In genomic region chr11:82080865-82081264, GRCm38 (mm10) we compare ENCODE assay signal across 28 mouse cellular contexts. TPM values are rescaled to one million over a fixed set of nuclear protein-coding genes. Genes with fewer than 3 reads are reported as not detected.
DNase-seq lines count a peak whose midpoint lies in the region; ATAC-seq and TF ChIP-seq lines count a peak whose summit lies in the region.
"Had no signal": no experiment of that assay in that cellular context is flagged by ENCODE, and none has a peak within 500 bp of the region (broad histone marks: within the 10 kb centered on the region; RNA-seq: fewer than 3 reads in every experiment).

No protein-coding gene starts in this region.

- H3K36me3 ChIP-seq in lung, postnatal 0 days (ENCODE audit: insufficient read depth, low read length) = no peaks in the 10 kb centered on the region
- H3K36me3 ChIP-seq in C2C12 (ENCODE audit: control insufficient read depth, insufficient read depth) = no peaks in the 10 kb centered on the region
- H3K36me3 ChIP-seq in intestine, embryonic 16.5 days (ENCODE audit: control insufficient read depth, insufficient read depth, low read length) = no peaks in the 10 kb centered on the region
- H3K36me3 ChIP-seq: embryonic facial prominence, embryonic 10.5 days; embryonic facial prominence, embryonic 12.5 days; forebrain, embryonic 15.5 days had no signal

- DNase-seq in heart, adult 9 months (ENCODE audit: low spot score in 2 of 2) = peak; percentile 38 to 46
- DNase-seq in heart, postnatal 36 days = no peak
- DNase-seq in lung, postnatal 36 days = peak; percentile 15
- DNase-seq in lung, postnatal 0 days (ENCODE audit: low spot score) = no peak
- no peak for DNase-seq in T-cell, adult 2 months (ENCODE audit: low spot score)
- DNase-seq: adrenal gland, adult 8-10 months; adrenal gland, postnatal 14 days; adrenal gland, postnatal 36 days; B cell, adult 2 months; cerebellum, adult 11-12 months; cerebellum, adult 2 months; cerebellum, adult 9-10 months; cerebellum, postnatal 10 days; cerebellum, postnatal 25 days; forebrain, postnatal 0 days had no signal

- WGBS in lung, postnatal 0 days = 59% methylated on average over 3 of the region's 3 CpGs
- 72% methylated on average over 3 of the region's 3 CpGs for WGBS in intestine, embryonic 16.5 days

- ATAC-seq in lung, postnatal 0 days = no peak
- ATAC-seq in intestine, embryonic 16.5 days = no peak
- ATAC-seq: activated CD4-positive, CD25-positive, alpha-beta regulatory T cell, adult 4 months; forebrain, embryonic 13.5 days; forebrain, embryonic 15.5 days; forebrain, postnatal 0 days had no signal

- no peak overlapping the region for H3K4me2 ChIP-seq in lung, postnatal 0 days (replicated peaks; ENCODE audit: low read depth, low read length)
- H3K4me2 ChIP-seq in intestine, embryonic 16.5 days (ENCODE audit: low read depth, low read length) = no peak overlapping the region
- H3K4me2 ChIP-seq: embryonic facial prominence, embryonic 12.5 days; forebrain, embryonic 13.5 days; forebrain, embryonic 15.5 days had no signal

- H3K9ac ChIP-seq in lung, postnatal 0 days (replicated peaks; ENCODE audit: low read depth) = no peak overlapping the region
- H3K9ac ChIP-seq in intestine, embryonic 16.5 days (ENCODE audit: low read depth, low read length) = no peak overlapping the region
- H3K9ac ChIP-seq: embryonic facial prominence, embryonic 12.5 days; forebrain, embryonic 13.5 days; forebrain, embryonic 15.5 days; forebrain, postnatal 0 days had no signal

- H3K79me3 ChIP-seq in C2C12 (ENCODE audit: low read depth) = no peaks in the 10 kb centered on the region

- H3K4me3 ChIP-seq in lung, postnatal 0 days (ENCODE audit: low read depth, low read length) = no peak overlapping the region
- no peak overlapping the region for H3K4me3 ChIP-seq in C2C12 (ENCODE audit: insufficient read depth, poor library complexity, severe bottlenecking)
- no peak overlapping the region for H3K4me3 ChIP-seq in intestine, embryonic 16.5 days (ENCODE audit: low read length)
- H3K4me3 ChIP-seq: embryonic facial prominence, embryonic 10.5 days; embryonic facial prominence, embryonic 12.5 days; forebrain, embryonic 13.5 days; forebrain, embryonic 15.5 days had no signal

- TF ChIP-seq EP300 in lung, postnatal 0 days (IDR thresholded peaks at IDR 0.05) = no peak

- no peaks in the 10 kb centered on the region for H3K9me3 ChIP-seq in lung, postnatal 0 days (ENCODE audit: low read length)
- H3K9me3 ChIP-seq in intestine, embryonic 16.5 days (ENCODE audit: control insufficient read depth, low read length) = no peaks in the 10 kb centered on the region
- H3K9me3 ChIP-seq: embryonic facial prominence, embryonic 10.5 days; embryonic facial prominence, embryonic 12.5 days; forebrain, embryonic 13.5 days; forebrain, embryonic 15.5 days had no signal

- intact Hi-C loops in heart, postnatal 36 days (cut with DNase I) = no loop called here

- H3K27me3 ChIP-seq in lung, postnatal 0 days (replicated peaks; ENCODE audit: insufficient read depth, low read length) = no peaks in the 10 kb centered on the region
- no peaks in the 10 kb centered on the region for H3K27me3 ChIP-seq in C2C12 (ENCODE audit: control insufficient read depth, insufficient read depth, insufficient read length)
- no peaks in the 10 kb centered on the region for H3K27me3 ChIP-seq in intestine, embryonic 16.5 days (replicated peaks; ENCODE audit: control insufficient read depth, insufficient read depth, low read length)
- H3K27me3 ChIP-seq: embryonic facial prominence, embryonic 12.5 days; forebrain, embryonic 13.5 days; forebrain, embryonic 15.5 days had no signal

- no peaks in the 10 kb centered on the region for H3K4me1 ChIP-seq in lung, postnatal 0 days (ENCODE audit: insufficient read depth, low read depth, low read length)
- H3K4me1 ChIP-seq in intestine, embryonic 16.5 days (ENCODE audit: control insufficient read depth, insufficient read depth, low read length) = no peaks in the 10 kb centered on the region
- H3K4me1 ChIP-seq: embryonic facial prominence, embryonic 10.5 days; embryonic facial prominence, embryonic 12.5 days; forebrain, embryonic 13.5 days; forebrain, embryonic 15.5 days had no signal

- no peaks in the 10 kb centered on the region for H3K79me2 ChIP-seq in C2C12 (ENCODE audit: control insufficient read depth, insufficient read depth)

- H3ac ChIP-seq in C2C12 (ENCODE audit: control insufficient read depth, insufficient read length, low read depth) = no peak overlapping the region

- no peak for TF ChIP-seq CTCF in lung, postnatal 0 days (IDR thresholded peaks at IDR 0.05)
- no peak for TF ChIP-seq CTCF in C2C12 (IDR thresholded peaks at IDR 0.05; ENCODE audit: control insufficient read depth, insufficient read depth, insufficient read length)

- no peak overlapping the region for H3K27ac ChIP-seq in lung, postnatal 0 days (ENCODE audit: low read length)
- no peak overlapping the region for H3K27ac ChIP-seq in intestine, embryonic 16.5 days (ENCODE audit: low read length)
- H3K27ac ChIP-seq: embryonic facial prominence, embryonic 10.5 days; embryonic facial prominence, embryonic 12.5 days; forebrain, embryonic 13.5 days; forebrain, embryonic 15.5 days had no signal

TF ChIP-seq in C2C12, 6 proteins besides CTCF, POLR2A, EP300 and RAD21:
- TF ChIP-seq CEBPB (IDR thresholded peaks at IDR 0.05; ENCODE audit: low read depth) (peak; percentile 88), FOSL1 (IDR thresholded peaks at IDR 0.05; ENCODE audit: insufficient read depth, low read length, poor library complexity, severe bottlenecking) (peak; percentile 18), USF1 (IDR thresholded peaks at IDR 0.05; ENCODE audit: low read depth) (no peak)
TF ChIP-seq in C2C12: peak in this region for 2.

RNA-seq across cellular contexts. Expression of gene Ccl12, which starts 20.8 kb away (rescaled TPM):
- total RNA-seq in heart, postnatal 36 days (2021) = 1 to 10 TPM in 1 of 2 experiments, not detected in 1; 1.3 TPM
- 12.9 and 23.0 TPM in 2 replicates for polyA plus RNA-seq in lung, postnatal 0 days (2015; fragmentation: Nextera tagmentation; extraction: Ambion mirVana)
- polyA plus RNA-seq in C2C12 (2012; fragmentation: generic; extraction: Trizol) = not detected
- polyA plus RNA-seq in intestine, embryonic 16.5 days (2015; fragmentation: Nextera tagmentation; extraction: Ambion mirVana) = 1.4 and 2.7 TPM in 2 replicates
- total RNA-seq: adrenal gland, adult 18-20 months; adrenal gland, postnatal 14 days; adrenal gland, postnatal 36 days; ES-E14; MEL had no signal
- polyA plus RNA-seq: activated CD4-positive, CD25-positive, alpha-beta regulatory T cell, adult 4 months had no signal

RNA-seq across cellular contexts. Expression of gene Ccl11, which starts 23.2 kb away (rescaled TPM):
- 1 to 10 TPM; 1.6 to 1.7 TPM for total RNA-seq in heart, postnatal 36 days (2021)
- polyA plus RNA-seq in lung, postnatal 0 days (2015; fragmentation: Nextera tagmentation; extraction: Ambion mirVana) = 26.6 and 31.3 TPM in 2 replicates
- 0.04 TPM for polyA plus RNA-seq in C2C12 (2012; fragmentation: generic; extraction: Trizol)
- polyA plus RNA-seq in intestine, embryonic 16.5 days (2015; fragmentation: Nextera tagmentation; extraction: Ambion mirVana) = 105 and 109 TPM in 2 replicates
- total RNA-seq: ES-E14; forebrain, postnatal 0 days; MEL had no signal
- polyA plus RNA-seq: activated CD4-positive, CD25-positive, alpha-beta regulatory T cell, adult 4 months; cortical plate, adult 2 months; embryonic facial prominence, embryonic 10.5 days; forebrain, embryonic 11.5 days; forebrain, embryonic 13.5 days; forebrain, embryonic 15.5 days had no signal

RNA-seq across cellular contexts. Expression of gene Ccl8, which starts 34.1 kb away (rescaled TPM):
- total RNA-seq in heart, postnatal 36 days (2021) = 1 to 10 TPM in 1 of 2 experiments, under 1 TPM in 1; 0.67 to 1.5 TPM
- polyA plus RNA-seq in lung, postnatal 0 days (2015; fragmentation: Nextera tagmentation; extraction: Ambion mirVana) = 0.25 TPM in 1 of 2 replicates, not detected in the other
- polyA plus RNA-seq in C2C12 (2012; fragmentation: generic; extraction: Trizol) = 1.8 TPM
- 0.40 TPM in 1 of 2 replicates, not detected in the other for polyA plus RNA-seq in intestine, embryonic 16.5 days (2015; fragmentation: Nextera tagmentation; extraction: Ambion mirVana)
- total RNA-seq: adrenal gland, postnatal 14 days; ES-E14; forebrain, postnatal 0 days; MEL had no signal
- polyA plus RNA-seq: cerebellum, adult 2 months; cortical plate, adult 2 months; embryonic facial prominence, embryonic 10.5 days; embryonic facial prominence, embryonic 12.5 days; embryonic facial prominence, embryonic 14.5 days; forebrain, embryonic 11.5 days; forebrain, embryonic 13.5 days; forebrain, embryonic 15.5 days; forebrain, postnatal 0 days had no signal

RNA-seq across cellular contexts. Expression of gene Ccl7, which starts 35.4 kb away (rescaled TPM):
- total RNA-seq in heart, postnatal 36 days (2021) = under 1 TPM; 0.46 to 0.92 TPM
- 3.4 and 8.1 TPM in 2 replicates for polyA plus RNA-seq in lung, postnatal 0 days (2015; fragmentation: Nextera tagmentation; extraction: Ambion mirVana)
- 14.8 TPM for polyA plus RNA-seq in C2C12 (2012; fragmentation: generic; extraction: Trizol)
- polyA plus RNA-seq in intestine, embryonic 16.5 days (2015; fragmentation: Nextera tagmentation; extraction: Ambion mirVana) = 3.0 and 3.1 TPM in 2 replicates
- total RNA-seq: adrenal gland, postnatal 14 days; forebrain, postnatal 0 days; MEL had no signal
- polyA plus RNA-seq: activated CD4-positive, CD25-positive, alpha-beta regulatory T cell, adult 4 months; cerebellum, adult 2 months; embryonic facial prominence, embryonic 10.5 days; forebrain, embryonic 13.5 days had no signal

RNA-seq across cellular contexts. Expression of gene Gm17268, which starts 42.5 kb away (rescaled TPM):
- not detected for total RNA-seq in heart, postnatal 36 days (2021)
- not detected in 2 replicates for polyA plus RNA-seq in lung, postnatal 0 days (2015; fragmentation: Nextera tagmentation; extraction: Ambion mirVana)
- polyA plus RNA-seq in C2C12 (2012; fragmentation: generic; extraction: Trizol) = not detected
- polyA plus RNA-seq in intestine, embryonic 16.5 days (2015; fragmentation: Nextera tagmentation; extraction: Ambion mirVana) = not detected in 2 replicates
- total RNA-seq: adrenal gland, adult 18-20 months; adrenal gland, adult 8-10 months; adrenal gland, postnatal 14 days; adrenal gland, postnatal 36 days; ES-E14; forebrain, postnatal 0 days; MEL had no signal
- polyA plus RNA-seq: activated CD4-positive, CD25-positive, alpha-beta regulatory T cell, adult 4 months; cerebellum, adult 2 months; cortical plate, adult 2 months; embryonic facial prominence, embryonic 10.5 days; embryonic facial prominence, embryonic 12.5 days; embryonic facial prominence, embryonic 14.5 days; forebrain, embryonic 11.5 days; forebrain, embryonic 13.5 days; forebrain, embryonic 15.5 days; forebrain, postnatal 0 days had no signal

Comparison
In these comparisons a context has a peak if more than half of its experiments do, and no peak if none do; other contexts are left out.
1. DNase-seq: peak in heart, adult 9 months (2 of 2) and lung, postnatal 36 days (single experiment); none in heart, postnatal 36 days (0 of 2), lung, postnatal 0 days (single experiment) and T-cell, adult 2 months (single experiment).
2. RNA of gene Ccl11, which starts 23.2 kb away (polyA plus RNA-seq): 105 to 109 TPM in intestine, embryonic 16.5 days and 26.6 to 31.3 TPM in lung, postnatal 0 days; 0.04 TPM in C2C12 (single experiment); every median in the first group is over 10 times any median in the second.